Mouse (Mus musculus) heart, adult 18-20 months (tissue): ENCODE measurements at regions not wholly inside any gene's neighbourhood (a gene's known extent, or its start where the extent isn't known, plus 50 kb on each side); places are given as distances from the start of the nearest gene placed in this dataset.

Experiments
- DNase-seq, 2 experiments: peaks; one replicate each; pipeline ENCODE4 v3.0.0; 2021 to 2022; ENCODE audit warnings: mixed read lengths in 1 of 2

GRCm38 (mm10) chr7:134436917-134437316 lies 51.5 kb upstream of the D7Ertd443e start:
- no peak for DNase-seq

- no peak for DNase-seq
Measured at GRCm38 (mm10) chr7:134439281-134439680, 53.8 kb upstream of the D7Ertd443e start.

GRCm38 (mm10) chr7:134445008-134445806 lies 59.7 kb upstream of the D7Ertd443e start:
- DNase-seq = no peak

GRCm38 (mm10) chr7:134447648-134448202 lies 62.3 kb upstream of the D7Ertd443e start:
- DNase-seq = no peak

- no peak for DNase-seq
Measured at GRCm38 (mm10) chr7:134448831-134449230, 63.4 kb upstream of the D7Ertd443e start.

- DNase-seq = peak; percentile 44 to 68
Measured at GRCm38 (mm10) chr7:134462677-134463076, 77.2 kb upstream of the D7Ertd443e start.

GRCm38 (mm10) chr7:134463380-134463779 lies 77.9 kb upstream of the D7Ertd443e start:
- no peak for DNase-seq

- no peak for DNase-seq
Measured at GRCm38 (mm10) chr7:134467216-134467615, 81.8 kb upstream of the D7Ertd443e start.

- DNase-seq = peak in 1 of 2 experiments; percentile 20
Measured at GRCm38 (mm10) chr7:134471286-134471685, 85.8 kb upstream of the D7Ertd443e start.

- DNase-seq = no peak
Measured at GRCm38 (mm10) chr7:134491326-134491725, 105.9 kb upstream of the D7Ertd443e start.

GRCm38 (mm10) chr7:134497219-134497618 lies 111.8 kb upstream of the D7Ertd443e start:
- peak; percentile 7 to 32 for DNase-seq

- no peak for DNase-seq
Measured at GRCm38 (mm10) chr7:134497870-134498269, 112.4 kb upstream of the D7Ertd443e start.

GRCm38 (mm10) chr7:134498716-134499115 lies 113.3 kb upstream of the D7Ertd443e start:
- peak; percentile 60 to 70 for DNase-seq

- peak in 1 of 2 experiments; percentile 6 for DNase-seq
Measured at GRCm38 (mm10) chr7:134499429-134499828, 114.0 kb upstream of the D7Ertd443e start.

- no peak for DNase-seq
Measured at GRCm38 (mm10) chr7:134500210-134500609, 114.7 kb upstream of the D7Ertd443e start.

GRCm38 (mm10) chr7:134501079-134501478 lies 115.6 kb upstream of the D7Ertd443e start:
- no peak for DNase-seq

GRCm38 (mm10) chr7:134510333-134510928 lies 125.0 kb upstream of the D7Ertd443e start:
- DNase-seq = no peak

GRCm38 (mm10) chr7:134519372-134519975 lies 134.0 kb upstream of the D7Ertd443e start:
- DNase-seq = no peak

- no peak for DNase-seq
Measured at GRCm38 (mm10) chr7:134523897-134524296, 138.4 kb upstream of the D7Ertd443e start.

GRCm38 (mm10) chr7:134525041-134525440 lies 139.6 kb upstream of the D7Ertd443e start:
- no peak for DNase-seq

GRCm38 (mm10) chr7:134525461-134525860 lies 140.0 kb upstream of the D7Ertd443e start:
- DNase-seq = no peak

- DNase-seq = peak; percentile 12 to 47
Measured at GRCm38 (mm10) chr7:134527351-134527750, 141.9 kb upstream of the D7Ertd443e start.

GRCm38 (mm10) chr7:134528026-134528425 lies 142.4 kb upstream of the Dock1 start:
- no peak for DNase-seq
